Mouse (Mus musculus) lung, postnatal 10 days (tissue): Measurements from ENCODE around the gene Aox2.

ENCODE experiments used
- DNase-seq: peaks from one replicate; pipeline ENCODE4 v3.0.0; 2021

Gene Aox2

GRCm38 (mm10) chr1:58289863-58290469, 11.8 kb downstream of the Aox2 start:
- no peak for DNase-seq

GRCm38 (mm10) chr1:58291394-58292300, 13.5 kb downstream of the Aox2 start:
- peak; percentile 43 for DNase-seq

- DNase-seq, result no peak
These were observed 16.6 kb downstream of the Aox2 start for GRCm38 (mm10) chr1:58294730-58295129.

GRCm38 (mm10) chr1:58296278-58296677, 18.2 kb downstream of the Aox2 start:
- peak; percentile 82 for DNase-seq

- no peak for DNase-seq
These were observed 18.7 kb downstream of the Aox2 start for GRCm38 (mm10) chr1:58296821-58297220.

- DNase-seq, result no peak
These were observed 20.2 kb downstream of the Aox2 start for GRCm38 (mm10) chr1:58298347-58298746.

GRCm38 (mm10) chr1:58301073-58301472, 22.9 kb downstream of the Aox2 start:
- DNase-seq, result no peak

GRCm38 (mm10) chr1:58302015-58302414, 23.9 kb downstream of the Aox2 start:
- no peak for DNase-seq

- DNase-seq, result no peak
These were observed 24.9 kb downstream of the Aox2 start for GRCm38 (mm10) chr1:58303009-58303408.

GRCm38 (mm10) chr1:58303726-58304125, 25.6 kb downstream of the Aox2 start:
- peak; percentile 31 for DNase-seq

GRCm38 (mm10) chr1:58304296-58304695, 26.2 kb downstream of the Aox2 start:
- DNase-seq, result no peak

- no peak for DNase-seq
These were observed 29.1 kb downstream of the Aox2 start for GRCm38 (mm10) chr1:58307181-58307580.

GRCm38 (mm10) chr1:58308594-58308993, 30.5 kb downstream of the Aox2 start:
- no peak for DNase-seq

GRCm38 (mm10) chr1:58309853-58310252, 31.7 kb downstream of the Aox2 start:
- DNase-seq, result no peak

- DNase-seq, result no peak
These were observed 33.2 kb downstream of the Aox2 start for GRCm38 (mm10) chr1:58311221-58311864.

GRCm38 (mm10) chr1:58313173-58313572, 35.0 kb downstream of the Aox2 start:
- DNase-seq, result no peak

- DNase-seq, result no peak
These were observed 37.4 kb downstream of the Aox2 start for GRCm38 (mm10) chr1:58315532-58315931.

- no peak for DNase-seq
These were observed 55.1 kb downstream of the Aox2 start for GRCm38 (mm10) chr1:58333222-58333621.

- DNase-seq, result no peak
These were observed 61.8 kb downstream of the Aox2 start for GRCm38 (mm10) chr1:58339901-58340300.

- DNase-seq, result no peak
These were observed 63.5 kb downstream of the Aox2 start for GRCm38 (mm10) chr1:58341576-58341975.

GRCm38 (mm10) chr1:58343861-58344260, 65.7 kb downstream of the Aox2 start:
- DNase-seq, result no peak

- DNase-seq, result no peak
These were observed 66.4 kb downstream of the Aox2 start for GRCm38 (mm10) chr1:58344570-58344969.

- no peak for DNase-seq
These were observed 68.0 kb downstream of the Aox2 start for GRCm38 (mm10) chr1:58346159-58346558.

GRCm38 (mm10) chr1:58348712-58349111, 70.6 kb downstream of the Aox2 start:
- no peak for DNase-seq
